Mouse (Mus musculus): ENCODE measurements at regions not wholly inside any gene's neighbourhood (a gene's known extent, or its start where the extent isn't known, plus 50 kb on each side); places are given as distances from the start of the nearest gene placed in this dataset.
A peak's percentile ranks its signal among the peaks of the same experiment; 100 is the strongest.
"Not testable (repeated sequence)": the region's sequence is repeated elsewhere in the genome, so short reads cannot be mapped to it uniquely, and the experiment has no call there.

DNA sequence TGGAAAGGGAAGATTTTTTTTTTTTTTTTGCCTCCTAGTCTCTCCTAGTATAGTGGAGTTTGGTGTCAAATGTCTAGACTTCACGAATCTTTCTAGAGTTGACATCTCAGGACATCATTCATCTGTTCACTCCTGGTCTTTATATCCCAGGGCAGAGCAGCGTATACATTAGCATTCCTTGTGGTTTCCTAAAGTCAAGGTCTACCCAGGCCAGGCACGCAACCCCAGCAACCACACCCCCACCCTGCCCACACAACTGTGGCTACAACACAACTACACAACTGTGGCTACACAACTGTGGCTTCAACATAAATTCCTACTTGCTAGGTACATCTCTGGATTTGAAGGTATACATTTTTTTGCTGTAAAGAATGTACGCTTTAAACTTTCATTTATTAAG is 122.2 kb downstream of the Ppp1r3a start:
- DNase-seq = no peak

GRCm38 (mm10) chr6:14631719-14632445 is 123.2 kb downstream of the Ppp1r3a start:
- DNase-seq = no peak

GRCm38 (mm10) chr6:14616629-14617028 is 138.4 kb downstream of the Ppp1r3a start:
- DNase-seq = no peak

DNA sequence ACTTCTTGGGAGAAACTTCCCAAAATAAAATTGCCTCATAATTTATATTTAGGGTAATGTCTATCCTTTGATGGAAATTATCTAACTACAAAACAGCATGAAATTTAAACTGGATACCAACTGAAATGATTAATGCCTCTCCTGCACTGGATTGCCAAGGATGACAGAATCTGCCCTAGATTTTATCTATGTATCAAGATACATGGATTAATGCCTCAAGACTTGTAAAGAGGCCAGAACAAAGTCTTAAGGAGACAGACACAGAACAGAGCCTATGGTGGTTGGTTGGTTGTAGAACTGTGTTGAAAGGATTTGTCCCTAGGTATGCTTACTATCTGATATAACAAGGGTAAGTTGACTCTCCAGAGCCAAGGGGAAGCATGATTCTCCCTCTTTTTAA is 147.0 kb downstream of the Ppp1r3a start:
- DNase-seq = no peak

DNA sequence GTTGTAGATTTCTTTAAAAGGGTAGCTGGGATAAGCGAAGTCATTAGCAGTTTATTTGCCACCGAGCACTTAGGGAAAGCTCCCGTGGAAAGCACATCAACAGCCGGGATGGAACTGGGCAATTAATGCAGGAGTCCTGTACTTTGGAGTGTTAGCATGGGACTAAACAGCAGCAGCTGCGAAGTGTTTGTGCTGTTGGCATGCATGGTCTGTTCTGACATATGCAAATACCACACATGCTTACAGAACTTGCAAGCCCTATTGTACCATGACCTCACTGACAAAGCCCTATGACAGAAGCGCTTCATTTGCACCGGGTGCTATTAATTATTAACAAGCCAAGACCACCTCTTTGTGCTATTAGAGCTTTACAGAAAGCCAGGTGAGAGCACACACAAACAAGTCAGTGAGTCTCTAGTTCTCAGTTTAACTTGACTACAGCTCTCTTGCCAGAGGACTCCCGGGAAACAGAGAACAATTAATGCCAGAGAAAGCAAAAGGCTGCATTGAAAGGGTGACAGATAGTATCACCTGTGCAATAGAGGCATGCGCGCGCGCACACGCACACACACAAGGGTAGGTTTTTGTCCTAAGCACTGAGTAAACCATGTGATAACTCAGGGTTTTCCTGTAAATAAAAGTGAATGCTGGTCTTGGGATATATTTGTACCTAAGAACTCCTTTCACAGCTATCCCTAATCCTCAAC is 154.4 kb downstream of the Ppp1r3a start:
- peak; percentile 11 for DNase-seq

DNA sequence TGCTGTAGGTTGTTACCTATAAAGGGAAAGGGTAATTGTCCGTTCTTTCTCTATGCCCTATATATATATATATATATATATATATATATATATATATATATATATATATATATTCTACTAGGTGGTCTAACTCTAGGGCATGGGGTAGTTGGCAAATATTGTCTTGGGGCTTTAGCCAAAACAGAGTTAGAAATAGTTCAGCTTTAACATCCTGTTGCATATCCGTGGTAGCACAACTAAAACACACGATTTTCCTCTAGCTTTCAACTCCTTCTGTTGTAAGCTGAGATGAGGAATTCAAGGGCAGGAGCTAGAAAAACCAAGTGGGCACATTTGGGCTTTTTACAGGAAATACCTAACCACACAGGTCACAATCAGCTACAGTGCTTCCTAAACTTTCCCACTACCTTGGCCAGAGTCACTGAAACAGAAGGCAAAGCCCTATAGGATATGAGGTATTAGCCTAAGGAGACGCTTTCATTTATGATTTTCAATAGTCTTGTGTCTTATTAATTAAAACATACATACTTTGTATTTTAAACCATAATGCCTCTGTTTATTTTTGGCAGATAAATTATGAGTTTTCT is 158.1 kb downstream of the Ppp1r3a start:
- no peak for DNase-seq

DNA sequence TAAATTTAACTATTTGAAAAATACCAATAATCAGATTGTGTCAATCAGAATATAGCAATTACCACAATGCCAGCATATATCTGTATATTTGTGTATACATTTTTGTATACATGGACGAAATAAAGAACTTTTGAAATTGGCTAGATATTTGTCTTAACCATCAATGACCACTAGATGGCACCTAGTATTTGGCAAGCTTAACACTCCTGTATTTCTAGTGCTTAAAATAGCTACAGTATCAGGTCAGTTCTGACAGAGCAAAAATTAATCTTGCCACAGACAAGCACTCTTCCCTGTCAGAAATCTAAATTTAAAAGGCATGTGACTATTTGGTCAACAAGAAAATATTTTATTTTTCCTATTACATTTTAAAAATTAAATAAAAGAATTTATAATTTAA is 169.2 kb downstream of the Ppp1r3a start:
- DNase-seq = no peak

- no peak for DNase-seq
Measured at GRCm38 (mm10) chr6:14583829-14584228, 171.2 kb downstream of the Ppp1r3a start.

DNA sequence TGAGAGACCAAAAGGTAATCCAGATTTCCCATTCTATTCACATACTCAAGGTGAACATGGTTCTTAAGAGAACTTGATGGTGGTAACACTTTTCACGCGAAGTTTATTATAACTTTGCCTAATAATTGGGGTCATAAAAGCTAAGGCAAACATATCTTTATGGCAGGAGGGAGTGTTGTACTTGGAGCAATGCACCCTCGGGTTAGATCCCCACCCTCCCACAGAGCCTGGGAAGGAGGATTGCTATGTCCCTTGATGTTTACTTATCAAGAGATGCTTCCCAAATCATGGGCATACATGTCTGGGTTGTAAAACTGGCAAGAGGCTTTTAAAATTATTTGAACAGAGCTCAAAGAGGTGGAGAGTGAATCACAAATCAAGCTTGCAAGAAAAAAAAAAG is 180.5 kb downstream of the Ppp1r3a start:
- DNase-seq = no peak

DNA sequence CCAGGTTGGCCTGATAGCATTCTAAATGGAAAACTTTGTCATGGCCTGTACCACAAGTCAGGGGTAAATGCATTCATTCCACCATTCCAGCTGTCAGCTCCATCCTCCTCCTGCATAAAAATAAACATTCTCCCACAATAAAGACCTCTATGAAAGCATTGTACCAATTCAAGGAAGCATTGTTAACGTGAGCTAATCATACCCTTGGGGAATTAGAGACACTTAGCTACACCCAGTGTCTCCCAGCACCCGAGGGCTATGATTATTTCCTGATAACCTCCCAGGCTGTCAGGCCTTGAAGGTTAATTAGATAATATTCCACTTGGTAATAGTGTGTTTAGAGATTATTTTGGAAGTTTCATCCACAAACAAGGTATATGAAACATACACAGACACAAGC is 182.1 kb downstream of the Ppp1r3a start:
- no peak for DNase-seq

- DNase-seq = no peak
Measured at GRCm38 (mm10) chr6:14540333-14540732, 214.7 kb downstream of the Ppp1r3a start.

DNA sequence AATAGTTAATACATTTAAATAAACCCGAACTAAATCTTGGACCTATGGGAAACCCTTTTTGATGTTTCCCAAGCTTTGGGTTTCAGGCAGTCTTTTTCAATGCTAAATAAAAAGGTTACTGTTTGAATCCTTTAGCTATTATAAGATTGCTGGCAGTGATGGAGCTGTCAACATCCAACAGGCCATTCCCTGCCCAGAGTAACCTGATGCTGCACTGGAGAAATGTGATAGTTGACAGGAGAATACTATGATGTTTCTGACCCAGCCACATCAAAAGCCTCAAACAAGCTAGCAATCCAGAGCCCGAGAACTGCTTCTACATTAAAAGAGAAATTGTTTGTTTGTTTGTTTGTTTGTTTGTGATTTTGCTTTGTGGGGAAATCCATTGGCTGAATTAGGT is 226.0 kb downstream of the Ppp1r3a start:
- DNase-seq = no peak

DNA sequence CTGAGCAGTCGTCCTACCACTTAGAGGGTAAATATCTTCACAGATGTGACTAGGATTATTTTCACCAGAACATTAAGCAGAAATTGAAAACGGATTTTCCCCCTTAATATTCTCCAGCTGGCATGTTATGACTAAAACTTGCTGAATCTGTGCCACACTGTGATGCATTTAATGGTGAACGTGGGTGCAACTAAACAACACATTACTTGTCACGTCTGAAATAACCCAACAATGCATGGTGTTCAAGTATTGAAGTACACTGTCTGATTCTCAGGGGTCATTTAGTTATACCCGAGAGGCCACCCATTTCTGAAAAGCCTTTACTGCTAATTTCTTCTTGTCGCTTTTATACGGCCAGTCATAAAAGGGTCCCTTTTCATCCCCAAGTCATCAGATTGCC is 226.5 kb downstream of the Ppp1r3a start:
- DNase-seq = no peak

DNA sequence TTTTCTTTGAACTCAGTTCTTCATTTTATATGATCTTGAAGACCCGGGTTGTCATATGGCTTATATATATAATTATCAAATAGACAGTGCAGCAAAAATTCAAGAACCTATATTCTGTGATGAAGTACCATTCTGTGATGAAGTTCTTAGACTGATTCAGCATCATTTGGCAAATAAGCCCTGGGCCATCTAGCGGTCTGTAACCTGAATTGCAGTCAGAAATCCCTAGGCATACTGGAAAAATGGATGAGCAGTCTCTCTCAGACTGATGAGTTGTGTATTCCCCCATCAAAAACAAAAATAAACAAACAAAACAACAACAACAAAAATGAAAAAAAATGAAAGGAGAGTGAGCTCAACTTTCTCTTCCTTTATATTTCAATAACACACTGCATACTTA is 232.3 kb downstream of the Ppp1r3a start:
- DNase-seq = peak; percentile 3

DNA sequence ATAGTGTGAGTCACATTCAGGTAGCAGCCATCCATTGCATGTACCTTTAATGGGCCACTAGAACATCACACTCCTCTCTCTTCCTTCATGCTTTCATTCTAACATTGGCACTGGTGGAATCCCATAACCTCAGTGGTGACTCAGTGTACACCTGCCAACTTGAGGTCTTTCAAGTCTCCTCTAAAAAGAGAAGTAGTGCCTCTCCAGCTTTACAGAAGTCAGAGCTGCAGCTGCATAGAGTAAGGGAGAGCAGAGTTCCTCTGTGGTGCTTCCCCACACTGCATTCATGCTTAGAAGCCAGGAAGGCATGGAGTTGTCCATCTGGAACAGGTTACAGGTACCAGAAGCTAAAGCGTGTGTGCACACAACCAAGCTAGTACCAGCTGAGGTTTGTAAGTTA is 233.8 kb downstream of the Ppp1r3a start:
- DNase-seq = no peak

- peak; percentile 21 for DNase-seq
Measured at GRCm38 (mm10) chr6:14504171-14504570, 250.9 kb downstream of the Ppp1r3a start.

- DNase-seq = no peak
Measured at GRCm38 (mm10) chr6:14500663-14501062, 254.4 kb downstream of the Ppp1r3a start.

- not testable (repeated sequence) for DNase-seq
Measured at GRCm38 (mm10) chr6:14499882-14500281, 255.2 kb downstream of the Ppp1r3a start.

DNA sequence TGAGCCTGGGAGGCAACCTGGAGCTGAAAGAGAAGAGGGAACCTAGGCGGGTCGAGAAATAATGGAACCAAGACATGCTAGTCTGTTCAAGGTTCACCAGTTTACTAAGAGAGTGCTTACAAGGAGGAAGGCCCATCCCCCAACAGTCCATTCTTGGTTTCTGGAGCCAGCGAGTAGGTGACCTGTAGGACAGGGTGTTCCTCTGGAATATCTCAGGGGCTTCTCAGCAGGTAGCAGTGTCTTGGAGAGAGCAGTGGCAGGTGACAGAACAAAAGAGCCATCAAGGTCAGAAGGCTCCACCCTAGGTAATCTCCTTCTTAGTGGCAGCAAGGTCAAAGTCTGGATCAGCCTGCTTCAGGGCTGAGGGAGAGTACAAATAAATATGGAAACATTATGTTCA is 268.4 kb downstream of the Ppp1r3a start:
- not testable (repeated sequence) for DNase-seq

GRCm38 (mm10) chr6:14456394-14456793 is 298.7 kb downstream of the Ppp1r3a start:
- no peak for DNase-seq

GRCm38 (mm10) chr6:14453321-14453720 is 301.8 kb downstream of the Ppp1r3a start:
- DNase-seq = not testable (repeated sequence)

GRCm38 (mm10) chr6:14431751-14432150 is 323.3 kb downstream of the Ppp1r3a start:
- DNase-seq = no peak

DNA sequence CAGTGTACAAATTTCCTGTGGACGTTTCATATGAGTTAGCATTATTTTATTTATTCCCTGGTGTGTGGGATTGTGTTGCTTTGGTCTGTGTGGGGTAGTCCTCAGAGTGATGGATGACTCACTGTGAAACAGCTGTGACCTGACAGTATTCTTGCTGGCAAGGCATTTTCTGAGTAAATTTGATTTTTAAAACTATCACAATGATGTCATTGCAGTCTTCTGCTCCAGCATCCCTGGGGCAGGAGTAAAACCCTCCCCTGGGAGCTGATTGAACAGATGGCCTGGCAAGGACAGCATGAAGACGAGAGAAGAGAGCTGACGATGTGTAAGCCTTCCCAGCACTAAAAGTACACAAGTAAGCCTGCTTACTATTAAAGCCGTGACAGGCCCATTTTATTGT is 345.3 kb downstream of the Ppp1r3a start:
- no peak for DNase-seq

DNA sequence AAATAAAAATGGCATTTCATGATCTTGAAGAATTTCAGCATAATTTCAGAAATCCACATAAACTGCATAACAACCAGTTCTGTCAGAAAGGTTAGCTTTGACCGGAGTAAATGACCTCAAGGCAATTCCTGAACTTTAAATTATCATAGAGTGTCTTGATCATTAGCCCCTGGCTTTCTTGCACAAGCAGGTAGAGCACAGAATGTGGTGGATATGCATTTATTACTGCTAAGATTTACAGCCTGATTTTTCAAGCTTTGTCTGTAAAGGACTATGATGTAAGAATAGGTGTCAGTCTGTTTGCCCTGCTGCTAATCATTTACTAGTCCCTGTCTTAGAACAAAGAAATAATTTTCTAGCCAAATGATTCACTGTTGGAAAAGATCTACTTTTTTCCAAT is 347.3 kb downstream of the Ppp1r3a start:
- DNase-seq = no peak

Data from kidney, postnatal 14 days (tissue).